Mouse (Mus musculus) adrenal gland (tissue): ENCODE measurements around the gene Ddx39b.

ENCODE experiments used
- intact Hi-C: fragments of 180-260 bp; cut with DNase I; formaldehyde crosslinking; loops from one replicate; pipeline ENCODE4 v1.15.1; 2025

The Ddx39b gene

GRCm38 (mm10) chr17:35240384-35241304, 902 bp upstream of the Ddx39b start:
- intact Hi-C loops: no loop called here

- intact Hi-C loops: no loop called here
Observed at GRCm38 (mm10) chr17:35242015-35242941, 732 bp downstream of the Ddx39b start.

- intact Hi-C loops: no loop called here
Observed at GRCm38 (mm10) chr17:35243086-35243485, 1.5 kb downstream of the Ddx39b start.

- intact Hi-C loops: loop anchor here (5.0 kb wide), 1 partner anchor 47 kb away; no protein-coding TSS in a partner anchor
Observed at GRCm38 (mm10) chr17:35244999-35245398, 3.5 kb downstream of the Ddx39b start.

GRCm38 (mm10) chr17:35245731-35246623, 4.4 kb downstream of the Ddx39b start:
- intact Hi-C loops: loop anchor here (5.0 kb wide), 1 partner anchor 46 kb away; no protein-coding TSS in a partner anchor

- intact Hi-C loops: loop anchor here (5.0 kb wide), 1 partner anchor 45 kb away; no protein-coding TSS in a partner anchor
Observed at GRCm38 (mm10) chr17:35247144-35247543, 5.6 kb downstream of the Ddx39b start.

GRCm38 (mm10) chr17:35248986-35249385, 7.4 kb downstream of the Ddx39b start:
- intact Hi-C loops: loop anchor here (5.0 kb wide), 1 partner anchor 43 kb away; no protein-coding TSS in a partner anchor

GRCm38 (mm10) chr17:35249451-35250197, 8.1 kb downstream of the Ddx39b start:
- intact Hi-C loops: loop anchor here (5.0 kb wide), 1 partner anchor 43 kb away; no protein-coding TSS in a partner anchor

GRCm38 (mm10) chr17:35250348-35251120, 9.0 kb downstream of the Ddx39b start:
- intact Hi-C loops: no loop called here

GRCm38 (mm10) chr17:35251162-35251719, 9.7 kb downstream of the Ddx39b start:
- intact Hi-C loops: no loop called here

- intact Hi-C loops: no loop called here
Observed at GRCm38 (mm10) chr17:35251981-35252380, 10.4 kb downstream of the Ddx39b start.

- intact Hi-C loops: no loop called here
Observed at GRCm38 (mm10) chr17:35252619-35253292, 11.2 kb downstream of the Ddx39b start.

- intact Hi-C loops: no loop called here
Observed at GRCm38 (mm10) chr17:35253293-35254093, 11.9 kb downstream of the Ddx39b start.

GRCm38 (mm10) chr17:35254241-35255098, 12.9 kb downstream of the Ddx39b start:
- intact Hi-C loops: no loop called here

- intact Hi-C loops: no loop called here
Observed at GRCm38 (mm10) chr17:35255301-35255700, 13.8 kb downstream of the Ddx39b start.

- intact Hi-C loops: no loop called here
Observed at GRCm38 (mm10) chr17:35255704-35256103, 14.2 kb downstream of the Ddx39b start.
